Mouse (Mus musculus): Measurements from ENCODE around the gene Tfip11.

GRCm38 (mm10) chr5:112337004-112337403 lies 10.8 kb downstream of the Tfip11 start:
- TF ChIP-seq CTCF (IDR thresholded peaks at IDR 0.05; ENCODE audit: extremely low read depth, insufficient read depth, insufficient read length, insufficient replicate concordance) (no peak), POLR2A (IDR thresholded peaks at IDR 0.05; ENCODE audit: low read depth, low read length) (no peak)
